Comparison of ENCODE assay signal across 9 mouse cellular contexts in the genomic region with DNA sequence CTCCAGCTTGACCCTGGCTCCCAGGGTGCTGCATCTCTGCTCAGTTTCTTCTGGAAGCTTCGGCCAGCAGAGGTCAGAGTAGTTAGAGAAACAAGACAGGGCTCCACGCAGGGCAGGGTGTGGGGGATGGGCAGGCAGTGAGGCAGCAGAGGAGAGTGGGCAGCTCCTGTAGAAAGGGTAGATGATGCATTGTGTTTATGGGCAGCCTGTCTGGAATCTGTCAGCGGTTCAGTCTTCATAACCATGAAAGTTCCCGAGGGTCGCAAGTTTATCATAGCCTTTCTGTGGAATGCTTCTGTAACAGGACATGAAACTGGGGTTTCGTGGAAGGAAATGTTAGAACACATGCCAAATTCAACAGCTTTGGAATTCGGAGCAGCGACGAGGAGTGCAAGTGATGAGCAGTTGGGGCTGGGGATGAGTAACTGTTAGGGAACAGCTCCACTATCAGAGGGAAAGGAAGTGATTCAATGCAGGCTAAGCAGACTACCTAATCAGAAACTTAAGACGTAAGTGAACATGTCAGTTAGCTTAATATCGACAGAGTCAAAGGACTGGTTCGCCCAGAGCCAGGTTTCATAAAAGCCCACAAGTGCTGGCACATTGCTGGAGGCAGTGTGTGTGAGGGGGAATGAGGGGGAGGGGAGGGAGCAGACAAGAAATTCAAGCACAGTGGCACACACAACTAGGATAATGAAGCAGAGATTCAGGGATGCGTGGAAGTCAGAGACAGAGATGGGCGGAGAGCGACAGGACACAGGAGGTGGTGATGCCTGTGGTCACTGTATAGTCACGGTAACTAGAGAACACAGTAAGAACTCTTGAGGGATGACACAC. TPM values are rescaled to one million over a fixed set of nuclear protein-coding genes. Genes with fewer than 3 reads are reported as not detected.
DNase-seq lines count a peak whose midpoint lies in the region; ATAC-seq and TF ChIP-seq lines count a peak whose summit lies in the region.
"Had no signal": no experiment of that assay in that cellular context is flagged by ENCODE, and none has a peak within 500 bp of the region (broad histone marks: within the 10 kb centered on the region; RNA-seq: fewer than 3 reads in every experiment).

No protein-coding gene starts in this region.

- TF ChIP-seq RAD21 in CH12.LX (IDR thresholded peaks at IDR 0.05; ENCODE audit: low read depth, low read length), result peak; percentile 85

- no peak overlapping the region for H3K9ac ChIP-seq in CH12.LX (ENCODE audit: insufficient read depth, low read depth)
- no peak overlapping the region for H3K9ac ChIP-seq in embryonic facial prominence, embryonic 13.5 days
- no peak overlapping the region for H3K9ac ChIP-seq in intestine, embryonic 15.5 days
- H3K9ac ChIP-seq: midbrain, embryonic 12.5 days had no signal

- WGBS in embryonic facial prominence, embryonic 13.5 days, result 31% methylated on average over 16 of the region's 16 CpGs
- WGBS in intestine, embryonic 15.5 days, result 37% methylated on average over 16 of the region's 16 CpGs
- 63% methylated on average over 16 of the region's 16 CpGs for WGBS in limb, embryonic 10.5 days

- TF ChIP-seq POLR2A in CH12.LX (IDR thresholded peaks at IDR 0.05; ENCODE audit: low read depth, low read length), result no peak

- no peak for ATAC-seq in embryonic facial prominence, embryonic 13.5 days (ENCODE audit: insufficient number of reproducible peaks, insufficient read depth, low FRiP score, low TSS enrichment, low read depth)
- peak; percentile 66 for ATAC-seq in intestine, embryonic 15.5 days

- TF ChIP-seq CTCF in CH12.LX (conservative IDR thresholded peaks at IDR 0.05 in 1 of 2, IDR thresholded peaks at IDR 0.05 in 1 of 2; ENCODE audit: low read depth in 2 of 2, low read length in 2 of 2), result peak in 1 of 2 experiments; percentile 87; a peak in 2 of 4 replicates

- peaks cover 44 to 93% of the 10 kb centered on the region in 2 experiments for H3K4me1 ChIP-seq in CH12.LX (ENCODE audit: control insufficient read depth in 1 of 2, insufficient read depth in 2 of 2)
- H3K4me1 ChIP-seq in embryonic facial prominence, embryonic 13.5 days, result peaks cover 11% of the 10 kb centered on the region
- peaks cover 8% of the 10 kb centered on the region; the same call in 1 of the 2 replicates for H3K4me1 ChIP-seq in intestine, embryonic 15.5 days (replicated peaks)
- H3K4me1 ChIP-seq in limb, embryonic 10.5 days, result peaks cover 10% of the 10 kb centered on the region
- H3K4me1 ChIP-seq: midbrain, embryonic 12.5 days had no signal

- H3K27me3 ChIP-seq in CH12.LX (replicated peaks), result no peaks in the 10 kb centered on the region
- H3K27me3 ChIP-seq in embryonic facial prominence, embryonic 13.5 days, result no peaks in the 10 kb centered on the region
- H3K27me3 ChIP-seq in intestine, embryonic 15.5 days (replicated peaks), result no peaks in the 10 kb centered on the region
- H3K27me3 ChIP-seq in limb, embryonic 10.5 days (ENCODE audit: low read depth, poor library complexity, severe bottlenecking), result no peaks in the 10 kb centered on the region

- no peaks in the 10 kb centered on the region for H3K36me3 ChIP-seq in CH12.LX (replicated peaks in 1 of 2; ENCODE audit: control insufficient read depth in 1 of 2, insufficient read depth in 1 of 2, low read length in 1 of 2)
- H3K36me3 ChIP-seq in embryonic facial prominence, embryonic 13.5 days, result no peaks in the 10 kb centered on the region
- H3K36me3 ChIP-seq in intestine, embryonic 15.5 days, result no peaks in the 10 kb centered on the region
- H3K36me3 ChIP-seq in limb, embryonic 10.5 days, result no peaks in the 10 kb centered on the region
- H3K36me3 ChIP-seq: midbrain, embryonic 12.5 days had no signal

- H3K4me2 ChIP-seq in CH12.LX (ENCODE audit: insufficient read depth, low read depth, poor library complexity, severe bottlenecking), result no peak overlapping the region
- H3K4me2 ChIP-seq in embryonic facial prominence, embryonic 13.5 days, result peak overlapping the region; percentile 5; the same call in 1 of the 2 replicates
- 0 out of 2 replicates have a peak overlapping the region, but pooled peaks have one; percentile 0 for H3K4me2 ChIP-seq in intestine, embryonic 15.5 days (replicated peaks)
- H3K4me2 ChIP-seq: midbrain, embryonic 12.5 days had no signal

- H3K27ac ChIP-seq in CH12.LX (ENCODE audit: insufficient read depth, low read depth), result peak overlapping the region; percentile 46; the same call in 1 of the 2 replicates
- H3K27ac ChIP-seq in embryonic facial prominence, embryonic 13.5 days, result no peak overlapping the region
- H3K27ac ChIP-seq in intestine, embryonic 15.5 days, result no peak overlapping the region
- 0 out of 2 replicates have a peak overlapping the region, but pooled peaks have one; percentile 6 for H3K27ac ChIP-seq in limb, embryonic 10.5 days
- H3K27ac ChIP-seq: midbrain, embryonic 12.5 days had no signal

- dilution Hi-C loops in CH12.LX (cut with MboI; ENCODE audit: extremely low pct_ligation_motif_present, extremely low pct_unique_long_range_greater_than_20kb, low sequenced_read_pairs), result no loop called here

- TF ChIP-seq EP300 in CH12.LX (IDR thresholded peaks at IDR 0.05; ENCODE audit: low read length), result 0 out of 2 replicates have a peak, but pooled peaks have one; percentile 9

- H3K79me2 ChIP-seq in CH12.LX (replicated peaks; ENCODE audit: control insufficient read depth, extremely low read depth, insufficient read depth, poor library complexity, severe bottlenecking), result no peaks in the 10 kb centered on the region

- no peak overlapping the region for H3K4me3 ChIP-seq in CH12.LX (replicated peaks in 1 of 3; ENCODE audit: low read depth in 2 of 3, low read length in 2 of 3, poor library complexity in 1 of 3)
- H3K4me3 ChIP-seq in embryonic facial prominence, embryonic 13.5 days, result no peak overlapping the region
- no peak overlapping the region for H3K4me3 ChIP-seq in intestine, embryonic 15.5 days (replicated peaks)
- no peak overlapping the region for H3K4me3 ChIP-seq in limb, embryonic 10.5 days
- H3K4me3 ChIP-seq: midbrain, embryonic 12.5 days had no signal

- in situ Hi-C loops in CH12.LX (cut with MboI; ENCODE audit: low pct_ligation_motif_present, low pct_unique_long_range_greater_than_20kb, low sequenced_read_pairs), result loop anchor here (5.0 to 25.0 kb wide), 2 partner anchors 89 to 341 kb away; partner anchors contain the start of gene Akna

- no peaks in the 10 kb centered on the region for H3K9me3 ChIP-seq in CH12.LX (replicated peaks; ENCODE audit: low read length)
- H3K9me3 ChIP-seq in embryonic facial prominence, embryonic 13.5 days, result no peaks in the 10 kb centered on the region
- H3K9me3 ChIP-seq in intestine, embryonic 15.5 days, result no peaks in the 10 kb centered on the region
- H3K9me3 ChIP-seq in limb, embryonic 10.5 days (replicated peaks), result no peaks in the 10 kb centered on the region
- H3K9me3 ChIP-seq: midbrain, embryonic 12.5 days had no signal

- peak; percentile 34 for DNase-seq in gastrocnemius, postnatal 10 days
- no peak for DNase-seq in gastrocnemius, adult 18-20 months (ENCODE audit: low spot score)
- DNase-seq in CH12.LX (ENCODE audit: extremely low read depth), result peak; percentile 68
- no peak for DNase-seq in limb, embryonic 10.5 days (ENCODE audit: low spot score)
- DNase-seq in ovary, postnatal 36 days (ENCODE audit: low spot score), result peak; percentile 53
- no peak for DNase-seq in cerebellum, adult 11 months

TF ChIP-seq in CH12.LX, 34 proteins besides CTCF, POLR2A, EP300 and RAD21 (continues in another document):
- TF ChIP-seq MAFK (IDR thresholded peaks at IDR 0.05; ENCODE audit: insufficient replicate concordance, low read length) (no peak), CHD1 (IDR thresholded peaks at IDR 0.05; ENCODE audit: low read depth, low read length) (0 out of 2 replicates have a peak, but pooled peaks have one; percentile 65), USF1 (IDR thresholded peaks at IDR 0.05; ENCODE audit: low read depth, low read length) (no peak), RCOR1 (conservative IDR thresholded peaks at IDR 0.05; ENCODE audit: low read depth, low read length) (no peak), MXI1 (IDR thresholded peaks at IDR 0.05; ENCODE audit: low read depth, low read length) (no peak), PAX5 (IDR thresholded peaks at IDR 0.05; ENCODE audit: low read length) (no peak), MEF2A (IDR thresholded peaks at IDR 0.05; ENCODE audit: borderline replicate concordance, low read depth, low read length) (0 out of 2 replicates have a peak, but pooled peaks have one; percentile 47), ELF1 (IDR thresholded peaks at IDR 0.05; ENCODE audit: low read depth, low read length) (peak; percentile 39; the same call in 1 of the 2 replicates), GABPA (IDR thresholded peaks at IDR 0.05; ENCODE audit: insufficient replicate concordance, low read depth, low read length) (no peak), TBP (conservative IDR thresholded peaks at IDR 0.05; ENCODE audit: low read depth, low read length) (no peak), USF2 (conservative IDR thresholded peaks at IDR 0.05; ENCODE audit: low read depth, low read length) (no peak), TCF12 (IDR thresholded peaks at IDR 0.05; ENCODE audit: low read depth, low read length) (peak; percentile 60; the same call in 1 of the 2 replicates), E2F4 (IDR thresholded peaks at IDR 0.05; ENCODE audit: insufficient replicate concordance, low read depth, low read length) (no peak), ETS1 (conservative IDR thresholded peaks at IDR 0.05; ENCODE audit: low read depth, low read length) (0 out of 2 replicates have a peak, but pooled peaks have one; percentile 28), HCFC1 (IDR thresholded peaks at IDR 0.05; ENCODE audit: low read depth, low read length) (peak; percentile 25; the same call in 1 of the 2 replicates), SMC3 (IDR thresholded peaks at IDR 0.05; ENCODE audit: low read depth, low read length) (peak; percentile 96), CHD2 (IDR thresholded peaks at IDR 0.05; ENCODE audit: low read length) (peak; percentile 94), ZNF384 (IDR thresholded peaks at IDR 0.05; ENCODE audit: low read depth, low read length) (no peak), ZC3H11A (IDR thresholded peaks at IDR 0.05; ENCODE audit: low read depth, low read length) (peak; percentile 56; the same call in 1 of the 2 replicates), SIN3A (IDR thresholded peaks at IDR 0.05; ENCODE audit: low read length) (no peak), JUND (conservative IDR thresholded peaks at IDR 0.05; ENCODE audit: low read depth, low read length) (no peak)

RNA-seq across cellular contexts. Expression of gene Tnfsf15, which starts 8.0 kb away (rescaled TPM):
- total RNA-seq in gastrocnemius, postnatal 10 days (2021), result under 1 TPM in 1 of 2 experiments, not detected in 1; 0.09 TPM
- total RNA-seq in gastrocnemius, adult 18-20 months (2021), result not detected
- total RNA-seq in CH12.LX (2012; rRNA removed) (62.5 and 93.9 TPM in 2 replicates), CH12.LX (2014; rRNA removed) (127 and 139 TPM in 2 replicates)
- polyA plus RNA-seq in CH12.LX (2012; ENCODE audit: insufficient read length, low read depth), result 47.0 and 63.3 TPM in 2 replicates
- polyA plus RNA-seq in embryonic facial prominence, embryonic 13.5 days (2015; fragmentation: Nextera tagmentation; extraction: Ambion mirVana), result not detected in 2 replicates
- polyA plus RNA-seq in intestine, embryonic 15.5 days (2015; fragmentation: Nextera tagmentation; extraction: Ambion mirVana), result 0.16 and 0.28 TPM in 2 replicates
- polyA plus RNA-seq in limb, embryonic 10.5 days (2016; fragmentation: Nextera tagmentation; extraction: Ambion mirVana), result not detected in 2 replicates

Comparison
In these comparisons a context has a peak if more than half of its experiments do, and no peak if none do; other contexts are left out.
1. DNase-seq: peak in gastrocnemius, postnatal 10 days (single experiment), CH12.LX (single experiment) and ovary, postnatal 36 days (single experiment); none in gastrocnemius, adult 18-20 months (single experiment), limb, embryonic 10.5 days (single experiment) and cerebellum, adult 11 months (single experiment).
2. H3K27ac ChIP-seq: peak in CH12.LX (single experiment) and limb, embryonic 10.5 days (single experiment); none in embryonic facial prominence, embryonic 13.5 days (single experiment) and intestine, embryonic 15.5 days (single experiment).
3. RNA of gene Tnfsf15, which starts 8.0 kb away (polyA plus RNA-seq): 47.0 to 63.3 TPM in CH12.LX; 0.16 to 0.28 TPM in intestine, embryonic 15.5 days, not detected in limb, embryonic 10.5 days and not detected in embryonic facial prominence, embryonic 13.5 days; every median in the first group is over 10 times any median in the second.